Mouse (Mus musculus): ENCODE results near the gene Ric8b. TPM values are rescaled to one million over a fixed set of nuclear protein-coding genes. Genes with fewer than 3 reads are reported as not detected.

The Ric8b gene
- polyA plus RNA-seq, 1 experiment from 2014 or later: 15.7 TPM

- H3K9ac ChIP-seq (ENCODE audit: low read length): no peak overlapping the region
- no peaks in the 10 kb centered on the region for H3K9me3 ChIP-seq (replicated peaks; ENCODE audit: control insufficient read depth, low read length)
- H3K27me3 ChIP-seq (ENCODE audit: control insufficient read depth, insufficient read depth, low read length): no peaks in the 10 kb centered on the region
- no peak overlapping the region for H3K27ac ChIP-seq (ENCODE audit: low read length)
- peaks cover 21% of the 10 kb centered on the region for H3K36me3 ChIP-seq (ENCODE audit: control insufficient read depth, insufficient read depth)
- no peaks in the 10 kb centered on the region for H3K4me1 ChIP-seq (ENCODE audit: control insufficient read depth, insufficient read depth, low read length)
- 85% methylated on average over 4 of the region's 4 CpGs for WGBS
- ATAC-seq (replicated peaks; ENCODE audit: extremely low read depth, insufficient read depth, low FRiP score): no peak
- no peak overlapping the region for H3K4me3 ChIP-seq (ENCODE audit: low read length)
- H3K4me2 ChIP-seq (ENCODE audit: low read depth, low read length): no peak overlapping the region
These were observed 70.2 kb downstream of the Ric8b start for GRCm38 (mm10) chr10:84987666-84988065.

DNA sequence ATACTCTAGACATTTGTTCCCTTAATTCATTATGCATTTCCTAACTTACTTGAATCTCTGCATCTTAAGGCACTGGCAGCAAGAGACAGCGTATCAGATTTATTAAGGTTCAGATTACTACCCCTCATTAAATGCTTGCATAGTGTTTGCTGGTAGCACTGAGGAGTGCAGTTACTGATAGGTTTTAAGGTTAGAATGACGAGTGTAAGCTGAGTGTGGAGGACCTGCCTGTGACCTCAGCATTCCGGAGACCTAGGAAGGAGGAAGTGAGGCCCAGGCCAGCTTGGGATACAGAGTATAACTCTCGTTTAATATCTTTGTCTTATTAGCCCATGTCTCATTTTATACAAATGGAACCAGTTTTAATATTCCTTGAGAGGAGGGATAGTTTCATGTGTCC is 71.2 kb downstream of the Ric8b start:
- H3K27ac ChIP-seq (ENCODE audit: low read length): no peak overlapping the region
- H3K9ac ChIP-seq (ENCODE audit: low read length): no peak overlapping the region
- no peaks in the 10 kb centered on the region for H3K9me3 ChIP-seq (replicated peaks; ENCODE audit: control insufficient read depth, low read length)
- no peaks in the 10 kb centered on the region for H3K27me3 ChIP-seq (ENCODE audit: control insufficient read depth, insufficient read depth, low read length)
- no peak overlapping the region for H3K4me3 ChIP-seq (ENCODE audit: low read length)
- peaks cover 15% of the 10 kb centered on the region for H3K36me3 ChIP-seq (ENCODE audit: control insufficient read depth, insufficient read depth)
- no peak for ATAC-seq (replicated peaks; ENCODE audit: extremely low read depth, insufficient read depth, low FRiP score)
- H3K4me2 ChIP-seq (ENCODE audit: low read depth, low read length): no peak overlapping the region
- H3K4me1 ChIP-seq (ENCODE audit: control insufficient read depth, insufficient read depth, low read length): no peaks in the 10 kb centered on the region
- WGBS: 62% methylated on average over 4 of the region's 4 CpGs

DNA sequence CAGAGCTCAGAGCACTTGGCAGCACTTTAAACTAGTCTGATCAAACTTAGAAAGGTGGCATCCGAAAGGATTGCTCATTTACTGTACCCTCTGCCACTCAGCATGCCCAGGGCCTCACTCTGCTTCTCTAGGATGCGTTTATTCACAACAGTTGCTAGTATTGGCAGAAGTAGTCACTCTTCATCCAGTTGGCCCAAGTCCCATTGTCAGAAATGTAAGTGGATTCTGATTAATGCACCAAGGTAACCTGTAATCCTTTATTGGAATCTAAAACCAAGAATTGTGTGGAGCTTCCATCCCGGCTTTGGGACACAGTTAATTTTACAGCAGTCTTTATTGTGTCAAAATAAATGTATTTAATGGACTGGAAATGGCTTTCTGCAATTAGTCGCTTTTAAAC is 76.9 kb downstream of the Ric8b start:
- ATAC-seq (replicated peaks; ENCODE audit: extremely low read depth, insufficient read depth, low FRiP score): no peak
- no peak overlapping the region for H3K9ac ChIP-seq (ENCODE audit: low read length)
- WGBS: 82% methylated on average over 4 of the region's 4 CpGs
- H3K27ac ChIP-seq (ENCODE audit: low read length): no peak overlapping the region
- H3K4me2 ChIP-seq (ENCODE audit: low read depth, low read length): no peak overlapping the region
- H3K36me3 ChIP-seq (ENCODE audit: control insufficient read depth, insufficient read depth): peaks cover 9% of the 10 kb centered on the region; the same call in 1 of the 2 replicates
- no peaks in the 10 kb centered on the region for H3K27me3 ChIP-seq (ENCODE audit: control insufficient read depth, insufficient read depth, low read length)
- peaks cover 3% of the 10 kb centered on the region; the same call in 1 of the 2 replicates for H3K4me1 ChIP-seq (ENCODE audit: control insufficient read depth, insufficient read depth, low read length)
- no peaks in the 10 kb centered on the region for H3K9me3 ChIP-seq (replicated peaks; ENCODE audit: control insufficient read depth, low read length)
- H3K4me3 ChIP-seq (ENCODE audit: low read length): no peak overlapping the region

- Histone ChIP-seq H3K4me2 (ENCODE audit: low read depth, low read length) (no peak overlapping the region), H3K4me3 (ENCODE audit: low read length) (no peak overlapping the region), H3K9ac (ENCODE audit: low read length) (no peak overlapping the region), H3K27ac (ENCODE audit: low read length) (no peak overlapping the region), H3K4me1 (ENCODE audit: control insufficient read depth, insufficient read depth, low read length) (peaks cover 3% of the 10 kb centered on the region; the same call in 1 of the 2 replicates), H3K36me3 (ENCODE audit: control insufficient read depth, insufficient read depth) (peaks cover 9% of the 10 kb centered on the region; the same call in 1 of the 2 replicates), H3K27me3 (ENCODE audit: control insufficient read depth, insufficient read depth, low read length) (no peaks in the 10 kb centered on the region), H3K9me3 (replicated peaks; ENCODE audit: control insufficient read depth, low read length) (no peaks in the 10 kb centered on the region)
- no peak for ATAC-seq (replicated peaks; ENCODE audit: extremely low read depth, insufficient read depth, low FRiP score)
- 93% methylated on average over 3 of the region's 3 CpGs for WGBS
These were observed 77.6 kb downstream of the Ric8b start for GRCm38 (mm10) chr10:84994971-84995370.

DNA sequence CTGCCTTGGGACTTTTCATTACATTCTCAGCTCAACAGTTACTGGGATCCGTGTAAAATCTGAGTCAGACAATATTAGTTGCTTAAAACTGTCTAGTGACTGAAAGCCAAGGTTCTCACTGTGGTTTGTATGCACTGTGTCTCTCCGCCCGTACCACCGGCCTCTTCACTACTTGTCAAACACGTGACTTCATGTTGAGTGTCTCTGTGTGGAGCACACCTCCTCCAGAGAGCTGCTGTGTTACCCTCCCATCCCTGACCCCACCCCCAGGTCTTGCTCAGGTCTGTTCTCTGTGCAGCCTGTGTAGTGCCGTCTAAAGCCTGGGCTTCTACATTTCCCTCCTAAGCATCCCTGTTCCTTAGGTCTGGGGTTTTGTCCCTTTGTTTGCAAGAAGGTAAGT is 79.0 kb downstream of the Ric8b start:
- Histone ChIP-seq H3K27me3 (ENCODE audit: control insufficient read depth, insufficient read depth, low read length) (no peaks in the 10 kb centered on the region), H3K9ac (ENCODE audit: low read length) (no peak overlapping the region), H3K4me1 (ENCODE audit: control insufficient read depth, insufficient read depth, low read length) (peaks cover 3% of the 10 kb centered on the region; the same call in 1 of the 2 replicates), H3K4me2 (ENCODE audit: low read depth, low read length) (no peak overlapping the region), H3K36me3 (ENCODE audit: control insufficient read depth, insufficient read depth) (peaks cover 9% of the 10 kb centered on the region; the same call in 1 of the 2 replicates), H3K27ac (ENCODE audit: low read length) (no peak overlapping the region), H3K4me3 (ENCODE audit: low read length) (no peak overlapping the region), H3K9me3 (replicated peaks; ENCODE audit: control insufficient read depth, low read length) (no peaks in the 10 kb centered on the region)
- WGBS: 65% methylated on average over 6 of the region's 6 CpGs
- no peak for ATAC-seq (replicated peaks; ENCODE audit: extremely low read depth, insufficient read depth, low FRiP score)

- 47% methylated on average over 10 of the region's 10 CpGs for WGBS
- Histone ChIP-seq H3K27ac (ENCODE audit: low read length) (no peak overlapping the region), H3K27me3 (ENCODE audit: control insufficient read depth, insufficient read depth, low read length) (no peaks in the 10 kb centered on the region), H3K4me3 (ENCODE audit: low read length) (no peak overlapping the region), H3K9ac (ENCODE audit: low read length) (no peak overlapping the region), H3K36me3 (ENCODE audit: control insufficient read depth, insufficient read depth) (peaks cover 4% of the 10 kb centered on the region; the same call in 1 of the 2 replicates), H3K4me2 (ENCODE audit: low read depth, low read length) (no peak overlapping the region), H3K9me3 (replicated peaks; ENCODE audit: control insufficient read depth, low read length) (no peaks in the 10 kb centered on the region), H3K4me1 (ENCODE audit: control insufficient read depth, insufficient read depth, low read length) (peaks cover 10% of the 10 kb centered on the region)
- no peak for ATAC-seq (replicated peaks; ENCODE audit: extremely low read depth, insufficient read depth, low FRiP score)
These were observed 80.3 kb downstream of the Ric8b start for GRCm38 (mm10) chr10:84997571-84998224.

DNA sequence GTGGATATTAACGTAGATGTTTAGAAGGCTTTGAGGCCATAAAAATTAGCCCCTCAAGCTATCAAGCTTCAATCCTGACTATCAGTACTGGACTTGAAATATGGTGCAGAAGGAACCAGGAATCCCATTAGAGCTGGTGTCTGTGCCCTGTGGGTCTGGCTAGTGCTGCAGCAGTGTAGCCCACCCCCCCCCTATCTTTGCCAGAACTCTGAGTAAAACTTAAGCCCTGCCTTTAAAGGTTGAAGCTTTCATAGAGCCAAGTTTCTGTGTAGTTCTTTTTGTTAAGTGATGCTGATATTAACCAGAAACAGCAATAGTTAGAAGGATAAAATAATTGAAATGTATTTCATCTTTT is 80.8 kb downstream of the Ric8b start:
- H3K27ac ChIP-seq (ENCODE audit: low read length): no peak overlapping the region
- 56% methylated on average over 1 of the region's 1 CpGs for WGBS

GRCm38 (mm10) chr10:85001920-85002319 is 84.5 kb downstream of the Ric8b start:
- WGBS: 42% methylated on average over 7 of the region's 7 CpGs
- Histone ChIP-seq H3K9ac (ENCODE audit: low read length) (no peak overlapping the region), H3K27ac (ENCODE audit: low read length) (0 out of 2 replicates have a peak overlapping the region, but pooled peaks have one; percentile 29), H3K4me2 (ENCODE audit: low read depth, low read length) (no peak overlapping the region), H3K9me3 (replicated peaks; ENCODE audit: control insufficient read depth, low read length) (no peaks in the 10 kb centered on the region), H3K4me3 (ENCODE audit: low read length) (no peak overlapping the region), H3K36me3 (ENCODE audit: control insufficient read depth, insufficient read depth) (peaks cover 5% of the 10 kb centered on the region; the same call in 1 of the 2 replicates), H3K27me3 (ENCODE audit: control insufficient read depth, insufficient read depth, low read length) (no peaks in the 10 kb centered on the region), H3K4me1 (ENCODE audit: control insufficient read depth, insufficient read depth, low read length) (peaks cover 18% of the 10 kb centered on the region)
- ATAC-seq (replicated peaks; ENCODE audit: extremely low read depth, insufficient read depth, low FRiP score): peak; percentile 75

More for the DNA sequence above, 80.8 kb downstream of the Ric8b start:
- Histone ChIP-seq H3K36me3 (ENCODE audit: control insufficient read depth, insufficient read depth) (no peaks in the 10 kb centered on the region), H3K27me3 (ENCODE audit: control insufficient read depth, insufficient read depth, low read length) (no peaks in the 10 kb centered on the region), H3K4me2 (ENCODE audit: low read depth, low read length) (no peak overlapping the region), H3K4me1 (ENCODE audit: control insufficient read depth, insufficient read depth, low read length) (peaks cover 10% of the 10 kb centered on the region), H3K4me3 (ENCODE audit: low read length) (no peak overlapping the region), H3K9ac (ENCODE audit: low read length) (no peak overlapping the region), H3K9me3 (replicated peaks; ENCODE audit: control insufficient read depth, low read length) (no peaks in the 10 kb centered on the region)
- ATAC-seq (replicated peaks; ENCODE audit: extremely low read depth, insufficient read depth, low FRiP score): no peak

GRCm38 (mm10) chr10:85003190-85004026 is 86.0 kb downstream of the Ric8b start:
- Histone ChIP-seq H3K36me3 (ENCODE audit: control insufficient read depth, insufficient read depth) (peaks cover 5% of the 10 kb centered on the region; the same call in 1 of the 2 replicates), H3K27ac (ENCODE audit: low read length) (no peak overlapping the region), H3K27me3 (ENCODE audit: control insufficient read depth, insufficient read depth, low read length) (no peaks in the 10 kb centered on the region), H3K4me2 (ENCODE audit: low read depth, low read length) (no peak overlapping the region), H3K4me1 (ENCODE audit: control insufficient read depth, insufficient read depth, low read length) (peaks cover 15% of the 10 kb centered on the region), H3K4me3 (ENCODE audit: low read length) (no peak overlapping the region), H3K9ac (ENCODE audit: low read length) (no peak overlapping the region), H3K9me3 (replicated peaks; ENCODE audit: control insufficient read depth, low read length) (no peaks in the 10 kb centered on the region)
- ATAC-seq (replicated peaks; ENCODE audit: extremely low read depth, insufficient read depth, low FRiP score): no peak
- 81% methylated on average over 7 of the region's 7 CpGs for WGBS

All from heart, embryonic 16.5 days (tissue).